ENCODE assay signal across 10 mouse cellular contexts in the genomic region with DNA sequence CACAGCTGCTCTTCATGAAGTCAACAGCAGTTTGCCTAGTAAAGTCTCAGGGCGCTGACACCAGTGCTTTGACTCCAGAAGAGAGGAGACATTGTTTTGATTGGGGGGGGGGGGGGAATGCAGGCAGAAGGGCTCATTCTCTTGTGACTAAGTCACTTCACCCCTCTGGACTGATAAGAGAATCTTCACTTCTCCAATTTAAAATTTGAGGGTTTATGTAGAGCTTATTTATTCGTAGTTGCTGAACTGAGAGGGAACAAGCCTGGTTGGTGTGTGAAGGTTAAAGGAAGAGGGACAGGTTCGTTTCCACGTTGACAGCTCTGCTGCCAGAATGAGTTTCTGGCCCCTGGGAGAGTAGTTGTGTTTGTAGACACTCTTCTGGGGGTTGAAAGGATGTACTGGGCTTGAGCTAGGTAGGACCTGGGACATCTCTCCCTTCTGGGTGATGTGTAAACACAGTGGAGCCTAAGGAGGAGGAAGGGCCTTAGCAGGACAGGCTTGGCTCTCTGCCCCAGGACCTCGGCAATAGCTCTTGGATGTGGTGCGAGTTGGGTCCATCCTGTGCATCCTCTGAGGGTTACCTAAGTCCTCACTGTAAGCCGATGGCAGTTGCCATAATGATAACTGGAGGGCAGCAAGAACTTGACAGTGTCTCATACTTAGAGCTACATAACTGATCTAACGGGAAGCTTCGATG. TPM values are rescaled to one million over a fixed set of nuclear protein-coding genes. Genes with fewer than 3 reads are reported as not detected.
DNase-seq lines count a peak whose midpoint lies in the region; ATAC-seq and TF ChIP-seq lines count a peak whose summit lies in the region.
"Had no signal": no experiment of that assay in that cellular context is flagged by ENCODE, and none has a peak within 500 bp of the region (broad histone marks: within the 10 kb centered on the region; RNA-seq: fewer than 3 reads in every experiment).

No protein-coding gene starts in this region.

- H3K9ac ChIP-seq in heart, embryonic 15.5 days: no peak overlapping the region
- no peak overlapping the region for H3K9ac ChIP-seq in stomach, embryonic 14.5 days (replicated peaks; ENCODE audit: low read depth, low read length)
- H3K9ac ChIP-seq in stomach, postnatal 0 days (ENCODE audit: low read length): no peak overlapping the region
- H3K9ac ChIP-seq in hindbrain, postnatal 0 days (replicated peaks; ENCODE audit: low read length): no peak overlapping the region

- H3K9me3 ChIP-seq in heart, embryonic 15.5 days (replicated peaks): no peaks in the 10 kb centered on the region
- H3K9me3 ChIP-seq in stomach, embryonic 14.5 days (ENCODE audit: control insufficient read depth, low read depth, low read length): no peaks in the 10 kb centered on the region
- H3K9me3 ChIP-seq in stomach, postnatal 0 days (ENCODE audit: control insufficient read depth, low read length): 0 out of 2 replicates have a peak, but pooled peaks cover 3% of the 10 kb centered on the region
- H3K9me3 ChIP-seq in hindbrain, postnatal 0 days (ENCODE audit: low read length): no peaks in the 10 kb centered on the region

- no peak for TF ChIP-seq EP300 in stomach, postnatal 0 days (optimal IDR thresholded peaks at IDR 0.05)

- H3K4me2 ChIP-seq in heart, embryonic 15.5 days: peak overlapping the region; percentile 88; the same call in 1 of the 2 replicates
- H3K4me2 ChIP-seq in stomach, embryonic 14.5 days (replicated peaks; ENCODE audit: low read depth, low read length): peak overlapping the region; percentile 92; the same call in 1 of the 2 replicates
- H3K4me2 ChIP-seq in stomach, postnatal 0 days (replicated peaks; ENCODE audit: low read depth): no peak overlapping the region
- H3K4me2 ChIP-seq in hindbrain, postnatal 0 days (ENCODE audit: low read depth, low read length): peak overlapping the region; percentile 64

- H3K4me1 ChIP-seq in heart, embryonic 15.5 days (replicated peaks): peaks cover 21% of the 10 kb centered on the region
- H3K4me1 ChIP-seq in stomach, embryonic 14.5 days (ENCODE audit: control insufficient read depth, insufficient read depth, low read length): peaks cover 1% of the 10 kb centered on the region
- no peaks in the 10 kb centered on the region; the same call in 1 of the 2 replicates for H3K4me1 ChIP-seq in stomach, postnatal 0 days (replicated peaks; ENCODE audit: control insufficient read depth, insufficient read depth)
- H3K4me1 ChIP-seq in hindbrain, postnatal 0 days (ENCODE audit: insufficient read depth, low read length): peaks cover 2% of the 10 kb centered on the region

- DNase-seq in heart, postnatal 14 days: no peak
- DNase-seq in stomach, postnatal 0 days (ENCODE audit: low spot score): no peak
- DNase-seq in hindbrain, postnatal 0 days (ENCODE audit: low spot score): no peak
- DNase-seq in urinary bladder, postnatal 4 days (ENCODE audit: low spot score in 2 of 2): no peak
- DNase-seq in thymus, postnatal 36 days: no peak

- H3K27ac ChIP-seq in heart, embryonic 15.5 days: no peak overlapping the region
- H3K27ac ChIP-seq in stomach, embryonic 14.5 days (ENCODE audit: low read length): no peak overlapping the region
- no peak overlapping the region for H3K27ac ChIP-seq in stomach, postnatal 0 days (replicated peaks)
- peak overlapping the region; percentile 100; the same call in 1 of the 2 replicates for H3K27ac ChIP-seq in hindbrain, postnatal 0 days

- peaks cover 6% of the 10 kb centered on the region; the same call in 1 of the 2 replicates for H3K36me3 ChIP-seq in heart, embryonic 15.5 days
- H3K36me3 ChIP-seq in stomach, embryonic 14.5 days (ENCODE audit: control insufficient read depth, insufficient read depth, low read length): peaks cover 20% of the 10 kb centered on the region; the same call in 1 of the 2 replicates
- H3K36me3 ChIP-seq in stomach, postnatal 0 days (ENCODE audit: control insufficient read depth, insufficient read depth, low read length): peaks cover 6% of the 10 kb centered on the region; the same call in 1 of the 2 replicates
- H3K36me3 ChIP-seq in hindbrain, postnatal 0 days (ENCODE audit: insufficient read depth, low read length): peaks cover 3% of the 10 kb centered on the region; the same call in 1 of the 2 replicates

- TF ChIP-seq CTCF in stomach, postnatal 0 days (IDR thresholded peaks at IDR 0.05; ENCODE audit: low read depth): no peak
- no peak for TF ChIP-seq CTCF in hindbrain, postnatal 0 days (IDR thresholded peaks at IDR 0.05; ENCODE audit: low read depth)

- no peak overlapping the region for H3K4me3 ChIP-seq in heart, embryonic 15.5 days
- H3K4me3 ChIP-seq in stomach, embryonic 14.5 days (ENCODE audit: low read depth, low read length): no peak overlapping the region
- H3K4me3 ChIP-seq in stomach, postnatal 0 days (ENCODE audit: low read depth, low read length): no peak overlapping the region
- H3K4me3 ChIP-seq in hindbrain, postnatal 0 days (ENCODE audit: low read length): peak overlapping the region; percentile 74; the same call in 1 of the 2 replicates

- no peak for ATAC-seq in heart, embryonic 15.5 days (replicated peaks; ENCODE audit: insufficient number of reproducible peaks, insufficient read depth, low FRiP score, low read depth)
- no peak for ATAC-seq in stomach, embryonic 14.5 days (ENCODE audit: insufficient number of reproducible peaks, insufficient read depth, low FRiP score, low read depth)
- ATAC-seq in stomach, postnatal 0 days (ENCODE audit: low FRiP score, low TSS enrichment): no peak
- ATAC-seq in hindbrain, postnatal 0 days: no peak
- ATAC-seq in granulocyte monocyte progenitor cell, adult 5-6 weeks (replicated peaks; ENCODE audit: poor library complexity, severe bottlenecking): no peak
- ATAC-seq: inflammation-experienced regulatory T-cells, adult 6 months had no signal

- no peaks in the 10 kb centered on the region for H3K27me3 ChIP-seq in heart, embryonic 15.5 days
- H3K27me3 ChIP-seq in stomach, embryonic 14.5 days (ENCODE audit: control insufficient read depth, insufficient read depth, low read length): no peaks in the 10 kb centered on the region
- H3K27me3 ChIP-seq in stomach, postnatal 0 days (ENCODE audit: control insufficient read depth, insufficient read depth, low read length): no peaks in the 10 kb centered on the region
- no peaks in the 10 kb centered on the region for H3K27me3 ChIP-seq in hindbrain, postnatal 0 days (ENCODE audit: insufficient read depth, low read length)

- 60% methylated on average over 9 of the region's 9 CpGs for WGBS in heart, embryonic 15.5 days
- WGBS in stomach, embryonic 14.5 days: 79% methylated on average over 9 of the region's 9 CpGs
- 75% methylated on average over 9 of the region's 9 CpGs for WGBS in stomach, postnatal 0 days
- 76% methylated on average over 9 of the region's 9 CpGs for WGBS in hindbrain, postnatal 0 days

- intact Hi-C loops in heart, postnatal 14 days (cut with DNase I): loop anchor here (5.0 kb wide), 4 partner anchors 49 to 294 kb away; partner anchors contain the start of gene Serp2

RNA-seq across cellular contexts. Expression of gene Serp2, which starts 48.7 kb away (rescaled TPM):
- 7.1 and 8.2 TPM in 2 replicates for polyA plus RNA-seq in heart, embryonic 15.5 days (2015; fragmentation: Nextera tagmentation; extraction: Ambion mirVana)
- total RNA-seq in heart, postnatal 14 days (2021): 1 to 10 TPM in 1 of 2 experiments, under 1 TPM in 1; 0.68 to 1.0 TPM
- 12.3 and 12.7 TPM in 2 replicates for polyA plus RNA-seq in stomach, embryonic 14.5 days (2014; fragmentation: Nextera tagmentation; extraction: Ambion mirVana)
- polyA plus RNA-seq in stomach, postnatal 0 days (2015; fragmentation: Nextera tagmentation; extraction: Ambion mirVana): 7.4 and 8.0 TPM in 2 replicates
- total RNA-seq in hindbrain, postnatal 0 days (2014; rRNA removed): 125 and 187 TPM in 2 replicates
- 243 and 245 TPM in 2 replicates for polyA plus RNA-seq in hindbrain, postnatal 0 days (2015; fragmentation: Nextera tagmentation; extraction: Ambion mirVana)
- not detected in 2 replicates for total RNA-seq in granulocyte monocyte progenitor cell, adult 5-6 weeks (2014; fragmentation: Nextera tagmentation)
- total RNA-seq in granulocyte monocyte progenitor cell, adult 5-6 weeks (2017): not detected in 2 replicates
- total RNA-seq: common myeloid progenitor, adult 5-6 weeks had no signal

Comparison
In these comparisons a context has a peak if more than half of its experiments do, and no peak if none do; other contexts are left out.
1. RNA of gene Serp2, which starts 48.7 kb away (polyA plus RNA-seq): 243 to 245 TPM in hindbrain, postnatal 0 days; 12.3 to 12.7 TPM in stomach, embryonic 14.5 days, 7.1 to 8.2 TPM in heart, embryonic 15.5 days and 7.4 to 8.0 TPM in stomach, postnatal 0 days; every median in the first group is over 10 times any median in the second.